Mouse (Mus musculus): ENCODE results near the gene Gm3854. TPM values are rescaled to one million over a fixed set of nuclear protein-coding genes. Genes with fewer than 3 reads are reported as not detected.

Gene Gm3854
- polyA plus RNA-seq, 1 experiment = not detected

GRCm38 (mm10) chr7:6397996-6398975 is 54.7 kb downstream of the Gm3854 start, which contains the start of gene Smim17:
Gene Smim17 (plus strand): TSS chr7:6398715.
- 27% methylated on average over 25 of the region's 25 CpGs for WGBS
- H3K4me3 ChIP-seq (replicated peaks; ENCODE audit: control insufficient read depth, low read depth, low read length) = peak within 1 kb of the TSS; percentile 87
- no peaks in the 10 kb centered on the region; the same call in 1 of the 2 replicates for H3K4me1 ChIP-seq (ENCODE audit: control insufficient read depth, insufficient read depth, low read length)
- TF ChIP-seq POLR2A (IDR thresholded peaks at IDR 0.05; ENCODE audit: borderline replicate concordance, control insufficient read depth, low read depth, low read length) (no peak), CTCF (IDR thresholded peaks at IDR 0.05; ENCODE audit: control insufficient read depth, insufficient read depth, low read length) (no peak)
- no peak within 1 kb of the TSS for H3K27ac ChIP-seq (ENCODE audit: control insufficient read depth, insufficient read depth, low read depth, low read length, poor library complexity)

Other genes starting within 250 kb of the Gm3854 start
- gene Zfp787, start 187.8 kb upstream of the Gm3854 start, polyA plus RNA-seq (2011; ENCODE audit: insufficient read depth, insufficient read length, low replicate concordance, missing spikeins) = 15.3 and 38.1 TPM in 2 replicates
- 9.5 and 14.9 TPM in 2 replicates for gene Zfp444, start 171.5 kb upstream of the Gm3854 start, polyA plus RNA-seq (2011; ENCODE audit: insufficient read depth, insufficient read length, low replicate concordance, missing spikeins)
- not detected in 2 replicates for gene Galp, start 146.7 kb upstream of the Gm3854 start, polyA plus RNA-seq (2011; ENCODE audit: insufficient read depth, insufficient read length, low replicate concordance, missing spikeins)
- gene Zscan5b, start 121.5 kb upstream of the Gm3854 start, polyA plus RNA-seq (2011; ENCODE audit: insufficient read depth, insufficient read length, low replicate concordance, missing spikeins) = not detected in 2 replicates
- not detected in 2 replicates for gene Epp13, start 91.0 kb upstream of the Gm3854 start, polyA plus RNA-seq (2011; ENCODE audit: insufficient read depth, insufficient read length, low replicate concordance, missing spikeins)
- 1.2 TPM in 1 of 2 replicates, not detected in the other for gene Zfp667, start 57.2 kb upstream of the Gm3854 start, polyA plus RNA-seq (2011; ENCODE audit: insufficient read depth, insufficient read length, low replicate concordance, missing spikeins)
- 1.0 TPM in 1 of 2 replicates, not detected in the other for gene Zfp583, start 12.5 kb upstream of the Gm3854 start, polyA plus RNA-seq (2011; ENCODE audit: insufficient read depth, insufficient read length, low replicate concordance, missing spikeins)
- gene Zfp78, start 19.5 kb downstream of the Gm3854 start, polyA plus RNA-seq (2011; ENCODE audit: insufficient read depth, insufficient read length, low replicate concordance, missing spikeins) = 0.45 and 1.0 TPM in 2 replicates
- 1.2 and 3.0 TPM in 2 replicates for gene Zfp28, start 39.5 kb downstream of the Gm3854 start, polyA plus RNA-seq (2011; ENCODE audit: insufficient read depth, insufficient read length, low replicate concordance, missing spikeins)
- gene Smim17, start 55.0 kb downstream of the Gm3854 start, polyA plus RNA-seq (2011; ENCODE audit: insufficient read depth, insufficient read length, low replicate concordance, missing spikeins) = not detected in 2 replicates
- gene Gm20715, start 66.5 kb downstream of the Gm3854 start, polyA plus RNA-seq (2011; ENCODE audit: insufficient read depth, insufficient read length, low replicate concordance, missing spikeins) = not detected in 2 replicates
- not detected in 2 replicates for gene Olfr1344, start 94.9 kb downstream of the Gm3854 start, polyA plus RNA-seq (2011; ENCODE audit: insufficient read depth, insufficient read length, low replicate concordance, missing spikeins)
- 0.14 TPM in 1 of 2 replicates, not detected in the other for gene Olfr1336, start 112.4 kb downstream of the Gm3854 start, polyA plus RNA-seq (2011; ENCODE audit: insufficient read depth, insufficient read length, low replicate concordance, missing spikeins)
- gene Olfr1346, start 123.3 kb downstream of the Gm3854 start, polyA plus RNA-seq (2011; ENCODE audit: insufficient read depth, insufficient read length, low replicate concordance, missing spikeins) = 0.27 TPM in 1 of 2 replicates, not detected in the other
- gene Olfr5, start 143.2 kb downstream of the Gm3854 start, polyA plus RNA-seq (2011; ENCODE audit: insufficient read depth, insufficient read length, low replicate concordance, missing spikeins) = not detected in 2 replicates
- not detected in 2 replicates for gene Olfr1347, start 156.0 kb downstream of the Gm3854 start, polyA plus RNA-seq (2011; ENCODE audit: insufficient read depth, insufficient read length, low replicate concordance, missing spikeins)
- gene Olfr1348, start 165.0 kb downstream of the Gm3854 start, polyA plus RNA-seq (2011; ENCODE audit: insufficient read depth, insufficient read length, low replicate concordance, missing spikeins) = not detected in 2 replicates
- not detected in 2 replicates for gene Olfr1349, start 179.2 kb downstream of the Gm3854 start, polyA plus RNA-seq (2011; ENCODE audit: insufficient read depth, insufficient read length, low replicate concordance, missing spikeins)
- not detected in 2 replicates for gene Olfr1350, start 221.1 kb downstream of the Gm3854 start, polyA plus RNA-seq (2011; ENCODE audit: insufficient read depth, insufficient read length, low replicate concordance, missing spikeins)

Measured in bone marrow, adult 2 months (tissue).